Mouse (Mus musculus) cerebellum, adult 2 months (tissue): ENCODE results near the gene 2210408I21Rik.

ENCODE experiments used
- CTCF ChIP-seq: fragments of 200-500 bp; IDR thresholded peaks from 2 replicates; pipeline ENCODE4 v1.5.1; 2011; ENCODE audit warnings: low read depth, mild to moderate bottlenecking, control low read depth, low read length, moderate library complexity, borderline replicate concordance; ENCODE audit not compliant: insufficient read depth
- POLR2A ChIP-seq: fragments of 200-500 bp; IDR thresholded peaks from 2 replicates; pipeline ENCODE4 v1.6.1; 2011; ENCODE audit warnings: low read length, control low read depth, borderline replicate concordance; ENCODE audit not compliant: insufficient read depth

DNA sequence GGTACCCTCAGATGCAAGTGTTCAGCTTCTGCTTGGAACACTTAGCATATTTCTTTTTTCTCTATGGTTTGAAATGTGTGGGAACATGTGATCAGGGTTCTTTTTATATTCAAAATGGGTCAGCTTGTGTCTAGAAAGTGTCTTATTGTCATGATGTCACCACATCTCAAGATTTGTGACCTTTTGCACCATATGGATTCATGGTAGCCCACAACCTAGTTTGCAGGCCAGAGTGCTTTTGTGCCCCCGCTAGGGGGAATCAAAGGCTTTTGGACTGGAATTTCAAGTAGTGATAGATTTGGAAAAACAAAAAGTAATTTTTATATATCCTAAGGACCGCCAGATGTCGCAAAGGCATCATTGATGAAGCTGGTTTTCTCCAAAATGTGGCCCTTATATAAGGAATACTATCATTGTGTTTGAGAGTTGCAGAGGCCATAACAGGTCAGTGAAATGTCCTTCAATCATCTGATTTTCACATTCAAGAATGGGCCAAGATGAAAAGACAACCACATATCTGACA is 250.2 kb downstream of the 2210408I21Rik start:
- TF ChIP-seq CTCF (no peak), POLR2A (no peak)
